Mouse (Mus musculus) ES-Bruce4 (cell line): ENCODE measurements around the gene Car15.

Experiments used
- EP300 ChIP-seq: IDR thresholded peaks from 2 replicates; pipeline ENCODE4 v1.6.1; 2011; ENCODE audit warnings: low read depth, low read length; ENCODE audit not compliant: insufficient read depth
- POLR2A ChIP-seq: IDR thresholded peaks from one replicate; pipeline ENCODE4 v1.8.1; 2011; ENCODE audit warnings: low read length; ENCODE audit not compliant: insufficient read depth

- TF ChIP-seq POLR2A (no peak), EP300 (no peak)
Measured at GRCm38 (mm10) chr16:17834543-17834942, 3.6 kb downstream of the Car15 start.
